Comparison of ENCODE assay signal across 10 mouse cellular contexts in genomic region chr3:89870472-89871271, GRCm38 (mm10). TPM values are rescaled to one million over a fixed set of nuclear protein-coding genes. Genes with fewer than 3 reads are reported as not detected.
DNase-seq lines count a peak whose midpoint lies in the region; ATAC-seq lines count a peak whose summit lies in the region.
"Had no signal": no experiment of that assay in that cellular context is flagged by ENCODE, and none has a peak within 500 bp of the region (broad histone marks: within the 10 kb centered on the region; RNA-seq: fewer than 3 reads in every experiment).

No protein-coding gene starts in this region.

- H3K9ac ChIP-seq in limb, embryonic 12.5 days (replicated peaks) = no peak overlapping the region
- no peak overlapping the region for H3K9ac ChIP-seq in stomach, embryonic 15.5 days

- H3K4me2 ChIP-seq in limb, embryonic 12.5 days = no peak overlapping the region
- H3K4me2 ChIP-seq in stomach, embryonic 15.5 days = peak overlapping the region; percentile 36

- H3K9me3 ChIP-seq in limb, embryonic 12.5 days = peaks cover 5% of the 10 kb centered on the region; the same call in 1 of the 2 replicates
- H3K9me3 ChIP-seq in stomach, embryonic 15.5 days = no peaks in the 10 kb centered on the region

- H3K4me1 ChIP-seq in limb, embryonic 12.5 days (replicated peaks) = peaks cover 29% of the 10 kb centered on the region
- peaks cover 33% of the 10 kb centered on the region for H3K4me1 ChIP-seq in stomach, embryonic 15.5 days

- ATAC-seq in CD4-positive, CD25-positive, alpha-beta regulatory T cell, adult 4 months = peak; percentile 22
- ATAC-seq in limb, embryonic 12.5 days (ENCODE audit: insufficient number of reproducible peaks, insufficient read depth, low FRiP score, low TSS enrichment, low read depth) = no peak
- no peak for ATAC-seq in stomach, embryonic 15.5 days (ENCODE audit: insufficient read depth, low FRiP score, low read depth)

- H3K36me3 ChIP-seq in limb, embryonic 12.5 days = no peaks in the 10 kb centered on the region
- no peaks in the 10 kb centered on the region for H3K36me3 ChIP-seq in stomach, embryonic 15.5 days

- H3K4me3 ChIP-seq in limb, embryonic 12.5 days (replicated peaks) = no peak overlapping the region
- no peak overlapping the region for H3K4me3 ChIP-seq in stomach, embryonic 15.5 days (replicated peaks)

- WGBS in limb, embryonic 12.5 days = 50% methylated on average over 22 of the region's 22 CpGs
- WGBS in stomach, embryonic 15.5 days = 48% methylated on average over 22 of the region's 22 CpGs

- no peaks in the 10 kb centered on the region for H3K27me3 ChIP-seq in limb, embryonic 12.5 days
- H3K27me3 ChIP-seq in stomach, embryonic 15.5 days (replicated peaks) = no peaks in the 10 kb centered on the region

- H3K27ac ChIP-seq in limb, embryonic 12.5 days = 0 out of 2 replicates have a peak overlapping the region, but pooled peaks have one; percentile 29
- H3K27ac ChIP-seq in stomach, embryonic 15.5 days = peak overlapping the region; percentile 83

- DNase-seq in heart, adult 11 months = peak; percentile 95
- no peak for DNase-seq in heart, adult 8-10 months (ENCODE audit: low spot score)
- DNase-seq in retina, postnatal 1 day = no peak
- no peak for DNase-seq in kidney, postnatal 10 days
- no peak for DNase-seq in testis, postnatal 10 days (ENCODE audit: low spot score)
- DNase-seq: kidney, adult 9 months; midbrain, embryonic 14.5 days had no signal

RNA-seq across cellular contexts. Expression of gene She, which starts 39.5 kb away (rescaled TPM):
- total RNA-seq in heart, adult 8-10 months (2022) = 10 to 100 TPM in 3 of 4 experiments, 1 to 10 TPM in 1; 8.5 to 14.1 (median 12.4) TPM
- 10 to 100 TPM in 1 of 2 experiments, 1 to 10 TPM in 1; 8.9 to 12.5 TPM for polyA plus RNA-seq in CD4-positive, CD25-positive, alpha-beta regulatory T cell, adult 4 months (2017; shearing (Covaris generic))
- polyA plus RNA-seq in limb, embryonic 12.5 days (2016; fragmentation: Nextera tagmentation; extraction: Ambion mirVana) = 3.5 and 3.7 TPM in 2 replicates
- polyA plus RNA-seq in stomach, embryonic 15.5 days (2015; fragmentation: Nextera tagmentation; extraction: Ambion mirVana) = 3.6 and 3.7 TPM in 2 replicates

RNA-seq across cellular contexts. Expression of gene Il6ra, which starts 42.3 kb away (rescaled TPM):
- total RNA-seq in heart, adult 8-10 months (2022) = 1 to 10 TPM; 2.8 to 4.3 (median 3.1) TPM
- 10 to 100 TPM; 18.3 to 20.4 TPM for polyA plus RNA-seq in CD4-positive, CD25-positive, alpha-beta regulatory T cell, adult 4 months (2017; shearing (Covaris generic))
- 0.83 and 0.84 TPM in 2 replicates for polyA plus RNA-seq in limb, embryonic 12.5 days (2016; fragmentation: Nextera tagmentation; extraction: Ambion mirVana)
- 3.2 TPM in 2 replicates for polyA plus RNA-seq in stomach, embryonic 15.5 days (2015; fragmentation: Nextera tagmentation; extraction: Ambion mirVana)
